ENCODE assay signal across 14 mouse cellular contexts in genomic region chrX:23284530-23285441, GRCm38 (mm10).
DNase-seq lines count a peak whose midpoint lies in the region; ATAC-seq and TF ChIP-seq lines count a peak whose summit lies in the region.
"Had no signal": no experiment of that assay in that cellular context is flagged by ENCODE, and none has a peak within 500 bp of the region (broad histone marks: within the 10 kb centered on the region; RNA-seq: fewer than 3 reads in every experiment).

No protein-coding gene starts in this region.

- H3K36me3 ChIP-seq in heart, embryonic 12.5 days = no peaks in the 10 kb centered on the region
- no peaks in the 10 kb centered on the region for H3K36me3 ChIP-seq in forebrain, embryonic 16.5 days (ENCODE audit: control insufficient read depth, insufficient read depth)
- H3K36me3 ChIP-seq in midbrain, embryonic 14.5 days (ENCODE audit: control insufficient read depth, insufficient read depth, low read length) = no peaks in the 10 kb centered on the region
- H3K36me3 ChIP-seq: limb, embryonic 15.5 days had no signal

- no peaks in the 10 kb centered on the region for H3K4me1 ChIP-seq in heart, embryonic 12.5 days (replicated peaks)
- H3K4me1 ChIP-seq in cortical plate, adult 2 months (ENCODE audit: control insufficient read depth, insufficient read depth, low read length) = no peaks in the 10 kb centered on the region
- no peaks in the 10 kb centered on the region; the same call in 1 of the 2 replicates for H3K4me1 ChIP-seq in forebrain, embryonic 16.5 days (replicated peaks; ENCODE audit: control insufficient read depth, insufficient read depth, low read length)
- H3K4me1 ChIP-seq in midbrain, embryonic 14.5 days (ENCODE audit: control insufficient read depth, insufficient read depth, low read length) = no peaks in the 10 kb centered on the region
- H3K4me1 ChIP-seq: limb, embryonic 15.5 days had no signal

- no peak for ATAC-seq in heart, embryonic 12.5 days (ENCODE audit: insufficient number of reproducible peaks, low FRiP score)
- peak; percentile 59 for ATAC-seq in forebrain, embryonic 16.5 days
- ATAC-seq in midbrain, embryonic 14.5 days (ENCODE audit: low FRiP score, low TSS enrichment) = peak; percentile 31; the same call in 1 of the 2 replicates
- ATAC-seq: activated CD4-positive, CD25-positive, alpha-beta regulatory T cell, adult 4 months; inflammation-experienced regulatory T-cells, adult 6 months had no signal

- TF ChIP-seq POLR2A in cortical plate, adult 2 months (IDR thresholded peaks at IDR 0.05; ENCODE audit: extremely low read depth, insufficient read depth, low read length) = no peak

- no peak overlapping the region for H3K9ac ChIP-seq in heart, embryonic 12.5 days
- peak overlapping the region; percentile 40 for H3K9ac ChIP-seq in forebrain, embryonic 16.5 days (replicated peaks; ENCODE audit: low read depth, low read length)
- H3K9ac ChIP-seq in midbrain, embryonic 14.5 days (replicated peaks; ENCODE audit: low read length) = peak overlapping the region; percentile 57
- H3K9ac ChIP-seq: limb, embryonic 15.5 days had no signal

- DNase-seq in heart, adult 9 months (ENCODE audit: low spot score in 2 of 2) = no peak
- DNase-seq in midbrain, embryonic 14.5 days = peak; percentile 46
- no peak for DNase-seq in MN1 (ENCODE audit: low spot score)
- DNase-seq in cerebellum, adult 9-11 months = no peak
- no peak for DNase-seq in kidney, postnatal 4 days
- DNase-seq: lung, postnatal 36 days; thymus, postnatal 14 days had no signal

- no peak overlapping the region for H3K27ac ChIP-seq in heart, embryonic 12.5 days (ENCODE audit: poor library complexity, severe bottlenecking)
- H3K27ac ChIP-seq in cortical plate, adult 2 months (ENCODE audit: insufficient read depth, low read length) = no peak overlapping the region
- H3K27ac ChIP-seq in forebrain, embryonic 16.5 days (ENCODE audit: low read length) = peak overlapping the region; percentile 60
- H3K27ac ChIP-seq in midbrain, embryonic 14.5 days (replicated peaks; ENCODE audit: low read depth, low read length) = peak overlapping the region; percentile 85
- H3K27ac ChIP-seq: limb, embryonic 15.5 days had no signal

- WGBS in heart, embryonic 12.5 days = 59% methylated on average over 11 of the region's 11 CpGs
- 22% methylated on average over 11 of the region's 11 CpGs for WGBS in forebrain, embryonic 16.5 days
- 28% methylated on average over 11 of the region's 11 CpGs for WGBS in midbrain, embryonic 14.5 days

- no peaks in the 10 kb centered on the region for H3K27me3 ChIP-seq in heart, embryonic 12.5 days (replicated peaks)
- no peaks in the 10 kb centered on the region for H3K27me3 ChIP-seq in forebrain, embryonic 16.5 days (replicated peaks; ENCODE audit: control insufficient read depth, insufficient read depth, low read length)
- H3K27me3 ChIP-seq in midbrain, embryonic 14.5 days (ENCODE audit: control insufficient read depth, insufficient read depth, low read length) = no peaks in the 10 kb centered on the region
- H3K27me3 ChIP-seq: CH12.LX; limb, embryonic 15.5 days had no signal

- H3K4me2 ChIP-seq in heart, embryonic 12.5 days = peak overlapping the region; percentile 51
- H3K4me2 ChIP-seq in forebrain, embryonic 16.5 days (ENCODE audit: low read length) = peak overlapping the region; percentile 52
- peak overlapping the region; percentile 55 for H3K4me2 ChIP-seq in midbrain, embryonic 14.5 days (ENCODE audit: low read length)

- TF ChIP-seq CTCF in cortical plate, adult 2 months (IDR thresholded peaks at IDR 0.05; ENCODE audit: extremely low read depth, insufficient read depth, low read length) = no peak

- H3K4me3 ChIP-seq in heart, embryonic 12.5 days = no peak overlapping the region
- peak overlapping the region; percentile 39; the same call in 1 of the 2 replicates for H3K4me3 ChIP-seq in cortical plate, adult 2 months (ENCODE audit: insufficient read depth, low read length)
- peak overlapping the region; percentile 37 for H3K4me3 ChIP-seq in forebrain, embryonic 16.5 days (replicated peaks; ENCODE audit: low read length)
- H3K4me3 ChIP-seq in midbrain, embryonic 14.5 days (replicated peaks; ENCODE audit: low read depth, low read length) = peak overlapping the region; percentile 36
- H3K4me3 ChIP-seq: limb, embryonic 15.5 days had no signal

- H3K9me3 ChIP-seq in heart, embryonic 12.5 days (replicated peaks) = no peaks in the 10 kb centered on the region
- no peaks in the 10 kb centered on the region for H3K9me3 ChIP-seq in forebrain, embryonic 16.5 days (ENCODE audit: control insufficient read depth, low read length)
- H3K9me3 ChIP-seq in midbrain, embryonic 14.5 days (ENCODE audit: control insufficient read depth, low read length) = no peaks in the 10 kb centered on the region
- H3K9me3 ChIP-seq: limb, embryonic 15.5 days had no signal

Comparison
In these comparisons a context has a peak if more than half of its experiments do, and no peak if none do; other contexts are left out.
1. H3K27ac ChIP-seq: peak in forebrain, embryonic 16.5 days (single experiment) and midbrain, embryonic 14.5 days (single experiment); none in heart, embryonic 12.5 days (single experiment) and cortical plate, adult 2 months (single experiment).
2. Peak in every context shown above with its lines, with median percentiles within 50 percentile points of each other: H3K4me2 ChIP-seq.